Mouse (Mus musculus) left cerebral cortex, adult 9 months (tissue): ENCODE results near the gene Crygd.
A peak's percentile ranks its signal among the peaks of the same experiment; 100 is the strongest.
"Not testable (repeated sequence)": the region's sequence is repeated elsewhere in the genome, so short reads cannot be mapped to it uniquely, and the experiment has no call there.

Experiments used
- DNase-seq, 2 experiments: peaks; one replicate each; pipeline ENCODE4 v3.0.0; 2022; ENCODE audit warnings: low spot score in 2 of 2

Crygd gene

DNA sequence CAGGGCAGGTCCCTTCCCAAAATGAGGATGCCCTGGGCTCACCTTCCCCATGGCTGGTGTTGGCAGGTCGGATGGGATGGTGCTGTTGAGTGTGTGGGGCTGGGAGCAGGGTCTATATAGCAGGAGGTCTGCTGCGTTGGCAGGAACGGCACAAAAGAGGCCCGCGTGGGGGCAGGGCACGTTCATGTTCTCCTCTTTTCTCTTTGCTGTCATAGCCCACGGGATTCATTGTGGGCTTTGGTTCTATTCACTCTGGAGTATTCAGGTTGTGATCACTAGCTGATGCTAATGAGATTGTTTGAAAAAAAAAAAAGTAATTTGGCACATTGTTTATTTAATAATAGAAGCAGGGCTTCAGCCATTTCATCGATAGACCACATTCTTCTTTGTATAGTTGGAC, at the start of gene Crygd:
Crygd (minus strand) TSS at position 101 of the 400 bp plus-strand sequence.
- no peak for DNase-seq

DNA sequence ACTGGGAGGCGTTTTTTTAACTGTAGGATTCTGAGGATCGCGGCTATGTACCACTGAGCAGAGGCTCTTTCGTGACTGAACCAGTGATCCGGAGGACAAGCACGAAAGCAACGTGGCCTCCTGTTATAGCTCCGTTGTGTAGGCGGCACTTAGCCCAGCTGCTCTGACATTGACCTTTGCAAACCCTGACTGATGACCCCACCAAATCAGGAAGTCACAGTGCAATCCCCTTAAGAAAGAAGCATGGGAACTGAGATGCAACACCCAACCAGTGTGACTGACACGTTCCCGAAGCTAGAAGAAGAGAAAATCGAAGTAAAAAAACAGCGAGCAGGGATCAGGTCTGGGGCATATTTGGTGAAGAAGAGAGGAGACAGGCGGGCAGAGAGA, 49.5 kb upstream of the Crygd start:
- DNase-seq, result no peak

DNA sequence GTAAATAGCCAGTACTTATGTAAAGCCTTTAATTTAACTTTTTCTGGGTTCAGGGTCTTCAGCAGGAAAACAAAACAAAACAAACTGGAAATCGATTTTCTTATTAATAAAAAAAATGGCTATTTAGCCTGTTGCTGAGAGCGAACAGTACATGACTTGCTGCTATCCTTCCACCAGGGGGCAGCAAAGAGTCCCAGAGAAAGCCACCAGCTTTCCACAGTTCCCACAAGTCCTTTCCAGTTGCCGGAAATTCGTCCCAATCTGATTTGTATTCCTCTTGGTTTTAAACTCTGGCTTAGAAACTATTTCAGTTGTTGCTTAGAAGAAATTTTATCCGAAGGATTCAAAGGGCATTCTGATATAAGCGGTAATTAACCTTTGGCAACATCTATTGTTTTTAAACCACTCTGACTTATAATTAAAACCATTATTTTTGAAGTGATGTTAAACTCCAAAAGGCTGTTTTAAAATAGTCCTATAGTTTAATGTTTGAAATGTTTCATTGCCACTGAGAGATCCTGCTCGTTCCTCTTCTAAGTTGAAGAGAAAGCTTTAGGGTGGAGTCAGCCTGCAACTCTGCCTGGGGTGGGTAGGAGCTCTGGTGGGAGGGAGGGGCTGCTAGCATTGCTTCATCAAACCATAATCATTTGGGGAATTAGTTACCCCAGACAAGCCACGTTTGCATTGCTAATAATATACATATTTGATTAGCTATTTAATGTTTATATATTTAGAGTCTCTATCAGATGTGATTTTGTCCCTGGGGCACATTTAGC, 49.0 kb upstream of the Crygd start:
- DNase-seq, result peak; percentile 22 to 66

DNA sequence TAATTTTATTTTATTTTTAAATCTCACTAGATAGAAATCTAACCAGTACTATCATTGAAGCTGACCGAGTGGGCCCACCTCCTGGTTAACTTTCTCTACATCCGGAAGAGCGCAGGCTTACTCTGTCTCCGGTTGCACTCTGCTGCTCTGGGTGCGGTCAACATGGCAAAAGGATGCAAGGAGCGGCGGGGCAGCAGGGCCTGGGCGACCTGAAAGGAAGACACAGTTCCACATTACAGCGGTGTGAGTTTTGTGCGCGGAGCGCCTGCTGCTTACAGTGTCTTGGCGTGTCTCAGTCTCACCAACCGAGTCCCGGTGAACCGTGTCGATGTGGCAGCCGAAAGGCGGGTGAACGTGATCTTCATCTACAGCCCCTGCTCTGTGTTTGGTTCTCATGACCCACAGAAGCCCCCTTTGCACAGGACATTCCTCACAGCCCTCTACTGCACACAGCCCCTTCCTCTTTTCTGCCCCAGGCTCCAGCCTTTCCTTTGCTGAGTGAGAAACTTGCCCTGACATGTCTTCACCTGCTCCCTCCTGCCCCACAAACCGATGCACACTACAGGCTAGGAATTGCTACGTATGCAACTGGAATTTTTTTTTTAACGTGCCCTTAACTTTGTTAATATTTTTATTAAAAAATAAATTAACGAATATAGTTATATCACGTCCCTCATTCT, 46.6 kb upstream of the Crygd start:
- DNase-seq, result no peak

DNA sequence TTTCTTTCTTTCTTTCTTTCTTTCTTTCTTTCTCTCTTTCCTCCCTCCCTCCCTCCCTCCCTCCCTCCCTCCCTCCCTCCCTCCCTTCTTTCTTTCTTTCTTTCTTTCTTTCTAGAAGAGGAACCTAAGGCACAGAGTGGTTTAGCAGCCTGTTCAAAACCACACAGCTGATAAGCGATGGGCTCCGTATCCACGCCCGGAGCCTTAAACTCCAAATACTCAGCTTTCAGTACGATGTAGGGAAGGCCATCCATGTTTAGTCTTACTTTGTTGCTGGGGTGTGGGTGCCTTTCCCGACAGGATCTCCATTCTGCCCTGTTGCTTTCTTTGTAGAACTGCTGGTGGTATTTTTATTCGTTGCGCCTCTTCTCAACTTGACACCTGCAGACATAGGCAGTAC, 45.9 kb upstream of the Crygd start:
- DNase-seq, result no peak

DNA sequence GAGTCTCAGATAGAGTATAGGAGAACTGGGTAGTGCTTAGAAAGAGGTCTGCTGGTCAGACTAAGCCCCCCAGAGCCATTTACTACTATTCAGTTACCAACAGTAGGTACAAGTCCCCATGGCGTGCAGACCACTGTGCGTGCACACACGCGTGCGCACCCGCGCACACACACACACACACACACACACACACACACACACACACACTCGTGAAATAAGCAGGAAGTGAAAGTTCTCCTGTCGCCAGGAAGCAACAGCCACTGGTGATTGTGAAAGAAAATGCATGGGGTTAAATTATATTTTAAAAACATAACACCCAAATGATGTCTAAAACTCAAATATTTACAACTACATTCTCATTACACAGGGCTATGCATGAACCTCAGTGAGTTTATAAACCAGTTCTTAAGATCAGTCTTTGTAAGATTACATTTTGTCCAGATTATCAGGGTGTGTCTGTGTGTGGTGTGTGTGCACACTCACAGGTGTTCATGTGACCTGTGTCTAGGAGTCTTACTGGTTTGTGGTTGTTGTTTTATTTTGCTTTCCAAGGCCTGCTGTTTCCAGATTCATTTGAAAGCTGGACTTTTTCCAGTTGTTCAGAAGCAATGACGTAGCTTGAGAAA, 44.5 kb upstream of the Crygd start:
- DNase-seq, result no peak

DNA sequence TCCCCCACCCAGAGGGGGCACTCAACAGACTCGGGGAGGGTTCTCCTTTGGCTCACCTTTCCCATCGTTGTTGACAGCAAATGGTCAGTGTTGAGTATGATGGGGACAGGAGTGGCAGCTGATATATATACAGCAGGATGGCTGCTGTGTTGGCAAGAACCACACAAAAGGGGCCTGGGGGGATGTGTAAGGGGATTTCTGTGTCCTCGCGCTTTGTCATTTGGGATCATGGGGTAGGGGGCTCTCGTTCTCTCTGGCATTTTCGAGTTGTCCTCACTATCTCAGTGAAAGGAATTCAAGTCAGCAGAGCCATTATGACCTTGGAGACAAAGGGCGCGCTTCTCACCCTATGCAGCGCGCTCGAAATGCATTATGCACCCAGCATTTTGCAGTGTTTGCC, 40.0 kb upstream of the Crygd start, which contains the start of gene Cryga:
Cryga (minus strand) TSS at position 101 of the 400 bp plus-strand sequence.
- no peak for DNase-seq

DNA sequence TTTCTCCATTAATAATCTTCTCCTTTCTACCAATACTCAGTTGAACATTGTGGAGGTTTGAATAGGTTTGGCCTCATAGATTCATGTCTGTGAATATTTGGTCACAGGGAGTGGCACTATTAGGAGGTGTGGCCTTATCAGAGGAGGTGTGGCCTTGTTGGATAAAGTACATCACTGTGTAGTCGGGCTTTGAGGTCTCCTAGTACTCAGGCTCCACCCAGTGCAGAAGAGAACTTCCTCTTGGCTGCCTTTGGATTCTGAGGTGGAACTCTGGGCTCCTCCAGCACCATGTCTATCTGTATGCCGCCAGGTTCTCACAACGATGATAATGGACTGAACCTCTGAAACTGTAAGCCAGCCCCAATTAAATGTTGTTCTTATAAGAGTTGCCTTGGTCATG, 33.7 kb upstream of the Crygd start:
- DNase-seq, result no peak

DNA sequence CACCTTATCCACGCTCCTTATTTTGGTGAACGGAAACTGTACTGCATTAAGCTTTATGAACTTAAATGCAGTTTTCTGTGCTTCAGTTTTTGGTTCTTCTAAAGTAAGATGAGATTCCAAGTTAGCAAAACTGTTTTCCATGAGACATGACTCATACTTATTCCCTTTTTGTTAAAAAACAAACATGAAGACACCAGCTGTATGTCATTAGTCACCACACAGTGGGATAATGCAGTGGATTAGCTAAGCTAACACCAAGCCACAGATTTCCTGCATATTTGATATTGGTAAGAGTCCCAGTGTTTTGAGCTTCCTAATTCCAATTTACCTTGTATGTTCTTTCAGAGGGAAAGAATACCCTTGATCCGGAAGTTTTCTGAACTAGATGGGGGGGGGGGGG, 28.3 kb upstream of the Crygd start:
- DNase-seq, result no peak

DNA sequence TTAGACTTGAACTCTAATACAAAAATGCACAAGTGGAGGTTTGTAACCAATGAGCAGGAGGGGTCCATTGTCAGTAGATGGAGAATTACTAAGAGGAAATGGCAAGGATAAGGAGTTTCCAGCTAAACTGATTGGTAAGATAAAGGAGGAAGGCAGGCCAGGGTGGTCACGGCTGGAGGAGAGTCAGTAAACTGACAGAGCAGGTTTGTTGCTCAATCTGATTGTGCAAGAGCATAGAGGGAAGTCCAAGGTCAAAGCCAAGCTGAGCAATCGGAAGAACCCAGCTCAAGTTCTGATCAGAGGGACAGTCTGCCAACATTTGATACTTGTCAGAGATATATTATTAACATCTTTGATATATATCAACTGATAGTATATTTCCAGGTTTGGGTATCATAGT, 27.1 kb upstream of the Crygd start:
- DNase-seq, result no peak

DNA sequence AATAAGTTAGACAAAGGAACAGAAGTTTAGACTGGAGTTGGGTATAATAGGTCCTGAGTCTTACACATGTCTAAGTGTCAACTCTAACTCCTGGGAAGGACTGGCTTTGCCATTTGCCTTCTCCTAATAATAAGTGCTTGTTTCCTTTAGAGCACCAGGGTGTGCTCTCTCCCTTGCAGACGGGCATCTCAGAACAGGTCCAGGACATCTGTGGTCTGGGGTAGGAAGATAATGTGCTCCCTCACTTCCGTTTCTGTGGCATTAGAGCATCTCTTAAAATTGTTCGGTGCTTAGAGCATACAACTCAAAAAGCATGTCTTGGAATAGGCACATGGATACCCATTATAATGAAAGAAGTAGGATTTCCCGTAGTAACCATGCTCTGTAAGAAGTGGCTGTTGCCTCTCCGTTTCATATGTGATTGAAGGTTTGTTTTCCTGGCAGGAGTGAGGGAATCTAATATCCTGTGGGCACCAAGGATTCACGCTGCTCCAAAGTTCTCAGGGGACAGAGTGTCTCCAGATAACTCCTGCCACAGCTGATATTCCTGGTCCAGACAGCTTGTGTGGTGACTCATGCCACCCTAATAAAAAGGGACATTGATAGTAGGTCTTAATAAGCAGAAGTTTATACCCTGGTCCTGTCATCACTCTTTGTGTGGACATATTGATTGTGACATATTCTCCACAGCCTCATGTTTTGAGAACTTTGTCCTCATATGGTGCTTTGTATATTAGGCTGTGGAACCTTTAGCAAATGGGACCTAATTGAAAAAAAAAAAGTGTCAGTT, 25.5 kb upstream of the Crygd start:
- no peak for DNase-seq

DNA sequence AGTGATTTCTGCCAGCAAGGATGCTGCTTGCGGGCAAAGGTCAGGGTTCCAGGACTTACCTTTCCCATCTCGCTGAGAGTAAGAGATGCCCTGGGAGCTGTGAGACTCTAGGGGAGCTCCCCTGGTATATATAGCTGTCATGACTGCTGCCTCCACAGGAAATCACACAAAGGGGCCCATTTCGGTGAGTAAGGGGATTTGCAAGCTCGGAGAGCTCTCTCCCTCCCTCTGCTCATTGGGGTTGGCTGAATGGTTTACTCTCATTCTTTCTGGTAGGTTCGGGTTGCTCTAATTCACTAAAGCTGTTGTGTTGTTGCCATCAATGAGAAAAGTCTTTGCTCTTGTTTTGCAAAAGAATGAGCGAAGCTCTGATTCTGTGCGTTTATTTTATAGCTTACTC, 18.9 kb upstream of the Crygd start, which contains the start of gene Crygb:
Crygb (minus strand) TSS at position 101 of the 400 bp plus-strand sequence.
- no peak for DNase-seq

DNA sequence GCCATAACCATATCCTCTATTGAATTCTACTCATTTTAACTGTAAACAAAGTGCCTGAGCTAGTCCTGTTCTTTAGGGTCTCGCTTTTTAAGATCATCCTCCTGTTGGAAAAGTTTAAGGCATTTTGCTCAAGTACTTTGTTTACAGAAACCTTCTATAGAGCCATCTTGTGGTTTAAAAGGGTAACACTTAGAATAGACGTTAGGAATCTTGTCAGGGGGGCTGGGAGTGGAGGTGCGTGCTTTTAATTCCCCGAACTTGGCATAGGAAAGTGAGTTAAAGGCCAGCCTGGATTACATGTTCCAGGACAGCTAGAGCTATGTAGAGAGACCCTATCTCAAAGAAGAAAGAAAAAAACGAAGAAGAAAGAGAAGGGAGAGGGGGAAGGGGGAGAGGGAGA, 12.4 kb upstream of the Crygd start:
- DNase-seq, result no peak

DNA sequence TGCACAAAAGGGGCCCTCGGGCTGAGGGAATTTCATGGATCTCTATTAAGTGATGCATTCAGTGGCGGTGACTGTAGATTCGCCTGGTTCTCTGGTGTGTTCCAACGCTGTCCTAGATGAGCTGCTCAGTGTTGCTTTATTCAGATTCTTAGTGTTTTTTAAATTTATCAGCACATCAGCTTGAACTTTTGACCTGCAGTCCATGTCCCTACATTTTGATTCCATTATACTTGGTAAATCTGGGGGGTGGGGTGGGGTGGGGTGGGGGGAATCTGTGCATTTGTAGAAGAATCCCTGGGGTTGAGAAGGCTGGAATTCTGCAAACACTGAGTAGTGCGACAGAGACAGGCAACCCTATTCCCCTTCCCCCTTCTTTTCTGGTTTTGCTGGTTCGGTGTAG, 10.3 kb upstream of the Crygd start, which contains the start of gene Crygc:
Crygc (minus strand) TSS at position 101 of the 400 bp plus-strand sequence.
- DNase-seq, result no peak

DNA sequence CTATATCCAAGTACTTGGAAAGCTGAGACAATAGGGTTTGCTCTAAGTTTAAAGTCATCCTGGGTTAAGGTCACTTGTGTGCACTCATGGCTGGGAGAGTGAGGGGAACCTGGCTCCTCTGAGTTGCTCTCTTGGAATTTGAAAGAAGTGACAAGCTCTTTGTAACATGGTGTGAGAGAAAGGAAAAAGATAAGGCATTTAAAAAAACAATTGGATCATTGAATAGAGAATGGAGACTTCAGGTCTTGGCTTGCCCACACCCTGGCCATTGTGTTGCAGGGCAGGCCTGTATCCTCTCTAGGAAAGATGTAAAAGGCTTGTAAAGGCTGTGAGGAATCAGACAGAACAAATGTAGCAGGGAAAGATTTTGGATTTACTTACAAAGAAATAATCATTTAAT, 4.6 kb upstream of the Crygd start:
- no peak for DNase-seq

DNA sequence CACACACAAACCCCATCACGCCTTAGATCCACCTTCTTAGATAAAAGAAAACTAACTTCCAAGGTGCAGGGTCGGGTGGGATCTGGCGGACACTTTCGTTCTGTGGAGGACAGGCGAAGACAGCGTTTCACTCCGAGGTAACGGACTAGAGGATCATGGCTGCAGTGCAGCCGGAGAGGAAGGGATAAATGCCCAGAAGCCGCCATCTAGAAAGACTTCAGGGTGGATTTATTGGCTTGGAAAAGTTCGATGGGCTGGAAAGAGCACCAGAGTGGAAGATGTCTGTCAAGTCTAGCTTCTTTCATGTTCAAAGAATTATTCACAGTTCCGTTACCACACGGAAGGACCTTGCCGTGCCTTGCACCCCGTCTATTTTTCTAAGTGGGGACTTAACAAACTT, 949 bp upstream of the Crygd start:
- no peak for DNase-seq

DNA sequence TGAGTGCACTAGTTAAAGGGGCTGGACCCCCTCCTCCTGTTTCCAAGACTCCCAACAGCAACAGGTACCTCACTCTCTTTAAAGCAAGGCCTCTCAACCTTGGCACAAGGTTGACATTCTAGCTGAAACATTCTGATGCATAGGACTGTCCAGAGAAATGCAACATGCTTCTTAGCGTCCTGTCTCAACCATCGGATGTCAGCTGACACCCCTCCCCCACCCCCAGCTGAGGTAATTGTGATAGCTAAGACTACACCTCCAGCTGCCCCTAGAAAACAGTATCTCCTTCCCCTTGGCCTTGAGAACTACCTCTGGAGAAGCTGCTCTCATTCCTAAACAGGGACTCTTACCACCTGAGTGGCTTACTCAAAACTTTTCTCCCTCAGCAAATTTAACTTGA, 11.1 kb downstream of the Crygd start:
- DNase-seq, result no peak

DNA sequence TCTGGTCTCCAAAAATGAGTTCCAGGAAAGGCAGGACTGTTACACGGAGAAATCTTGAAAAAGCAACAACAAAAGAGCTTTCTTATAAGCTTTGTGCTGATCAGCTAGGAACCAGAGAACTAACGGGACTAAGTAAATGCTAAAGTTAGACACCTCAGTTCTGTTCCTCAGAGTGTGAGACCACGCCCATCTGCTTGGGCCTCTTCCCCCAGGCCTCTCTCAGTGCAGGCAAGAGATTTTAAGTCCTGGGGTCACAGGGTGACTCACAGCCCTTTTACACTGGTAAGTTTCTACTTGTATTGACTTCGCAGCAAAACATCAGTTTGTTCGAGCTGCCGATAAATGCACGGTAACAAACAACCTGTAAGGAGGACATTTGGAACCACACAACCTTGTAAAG, 11.6 kb downstream of the Crygd start:
- DNase-seq, result no peak

DNA sequence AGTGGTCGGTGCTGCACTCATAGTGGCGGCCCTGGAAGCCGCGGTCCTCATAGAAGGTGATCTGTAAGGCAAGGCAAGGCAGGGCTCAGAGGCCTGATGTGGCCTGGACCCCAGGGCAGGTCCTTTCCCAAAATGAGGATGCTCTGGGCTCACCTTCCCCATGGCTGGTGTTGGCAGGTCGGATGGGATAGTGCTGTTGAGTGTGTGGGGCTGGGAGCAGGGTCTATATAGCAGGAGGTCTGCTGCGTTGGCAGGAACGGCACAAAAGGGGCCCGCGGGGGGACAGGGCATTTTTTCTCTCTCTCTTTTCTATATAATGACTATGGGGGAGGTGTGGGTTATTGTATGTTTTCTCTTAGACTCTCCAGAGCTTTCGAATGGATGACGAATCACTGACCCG, 12.3 kb downstream of the Crygd start, which contains the start of gene Cryge:
Cryge (minus strand) TSS at position 198 of the 400 bp plus-strand sequence.
- not testable (repeated sequence) for DNase-seq

DNA sequence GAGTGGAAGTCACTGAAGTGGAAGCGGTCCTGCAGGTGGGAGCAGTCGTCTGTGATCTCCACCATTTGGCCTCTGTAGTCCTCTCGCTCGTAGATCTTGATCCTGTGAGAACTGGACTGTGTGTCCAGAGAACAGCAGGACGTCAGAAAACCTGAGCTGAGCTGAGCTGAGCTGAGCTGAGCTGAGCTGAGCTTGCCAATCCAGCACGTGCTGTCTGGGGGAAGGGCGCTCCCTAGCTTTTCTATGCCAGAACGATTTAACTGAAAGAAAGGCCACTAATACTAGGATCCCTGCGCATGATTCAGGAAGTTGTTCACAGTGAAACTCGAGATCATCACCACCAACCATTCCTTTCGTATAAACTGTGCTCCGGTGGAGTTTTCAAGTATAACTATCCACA, 14.5 kb downstream of the Crygd start:
- peak in 1 of 2 experiments; percentile 32 for DNase-seq

DNA sequence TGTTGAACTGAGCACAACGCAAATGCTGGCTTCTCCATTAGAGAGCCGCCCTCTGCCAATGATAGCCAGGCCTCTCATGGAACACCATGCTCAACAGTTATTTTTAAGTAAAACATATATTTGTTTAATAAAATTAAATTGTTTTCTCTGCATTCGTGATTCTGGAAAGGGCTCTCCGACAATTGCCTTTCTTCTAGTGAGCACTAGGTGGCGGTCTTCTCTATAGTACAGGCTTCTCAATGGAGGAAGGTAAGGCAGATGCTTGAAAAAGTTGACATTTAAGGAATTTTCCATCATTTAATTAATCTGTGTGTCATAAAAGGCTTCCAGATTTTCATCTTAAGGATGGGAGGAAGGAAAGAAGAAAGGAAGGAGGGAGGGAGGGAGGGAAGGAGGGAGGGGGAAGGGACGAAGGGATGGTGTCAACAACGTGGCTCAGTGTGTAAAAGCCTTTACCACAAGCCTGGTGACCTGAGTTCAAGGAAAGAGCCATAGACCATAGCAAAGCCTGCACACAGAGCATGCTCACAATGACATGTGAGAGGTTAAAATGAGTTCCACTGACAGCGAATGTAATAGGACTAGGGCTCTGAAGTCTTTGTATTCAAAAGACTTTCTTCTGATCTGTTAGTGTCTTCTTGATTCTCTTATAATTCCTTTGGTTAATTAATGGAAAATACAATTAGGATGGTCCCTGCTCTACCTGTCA, 16.7 kb downstream of the Crygd start:
- peak in 1 of 2 experiments; percentile 32 for DNase-seq
